Comparison of ENCODE assay signal across 12 mouse cellular contexts in genomic region chr11:100625754-100626700, GRCm38 (mm10). TPM values are rescaled to one million over a fixed set of nuclear protein-coding genes. Genes with fewer than 3 reads are reported as not detected.
DNase-seq lines count a peak whose midpoint lies in the region; ATAC-seq and TF ChIP-seq lines count a peak whose summit lies in the region.
"Had no signal": no experiment of that assay in that cellular context is flagged by ENCODE, and none has a peak within 500 bp of the region (broad histone marks: within the 10 kb centered on the region; RNA-seq: fewer than 3 reads in every experiment).

No protein-coding gene starts in this region.

- no peaks in the 10 kb centered on the region for H3K27me3 ChIP-seq in lung, embryonic 16.5 days (ENCODE audit: control insufficient read depth, insufficient read depth, low read depth, low read length)
- no peaks in the 10 kb centered on the region for H3K27me3 ChIP-seq in MEL (ENCODE audit: control insufficient read depth in 1 of 2, insufficient read depth in 2 of 2, low read length in 2 of 2)
- H3K27me3 ChIP-seq in liver, embryonic 11.5 days (replicated peaks; ENCODE audit: control insufficient read depth, insufficient read depth, low read length): no peaks in the 10 kb centered on the region
- H3K27me3 ChIP-seq in small intestine, adult 2 months (ENCODE audit: control insufficient read depth, insufficient read depth, low read length): no peaks in the 10 kb centered on the region
- no peaks in the 10 kb centered on the region for H3K27me3 ChIP-seq in kidney, embryonic 16.5 days (ENCODE audit: insufficient read depth, low read length)
- H3K27me3 ChIP-seq: embryonic facial prominence, embryonic 12.5 days; midbrain, embryonic 13.5 days had no signal

- DNase-seq in lung, postnatal 10 days: no peak
- no peak for DNase-seq in MEL (ENCODE audit: low read depth, low spot score)
- no peak for DNase-seq in liver, embryonic 11.5 days (ENCODE audit: low spot score)
- DNase-seq in right cerebral cortex, adult 2 months (ENCODE audit: low spot score in 2 of 2): no peak
- no peak for DNase-seq in frontal cortex, postnatal 14 days (ENCODE audit: low spot score in 2 of 2)

- 91% methylated on average over 23 of the region's 23 CpGs for WGBS in lung, embryonic 16.5 days
- 91% methylated on average over 23 of the region's 23 CpGs for WGBS in liver, embryonic 11.5 days
- WGBS in small intestine, adult 2 months: 89% methylated on average over 23 of the region's 23 CpGs
- WGBS in kidney, embryonic 16.5 days: 90% methylated on average over 23 of the region's 23 CpGs

- no peak for ATAC-seq in lung, embryonic 16.5 days (ENCODE audit: low read depth)
- no peak for ATAC-seq in liver, embryonic 11.5 days (replicated peaks; ENCODE audit: low FRiP score)
- ATAC-seq in kidney, embryonic 16.5 days (ENCODE audit: low FRiP score, low TSS enrichment): no peak
- ATAC-seq: Patski had no signal

- H3K4me2 ChIP-seq in lung, embryonic 16.5 days (ENCODE audit: low read depth, low read length): no peak overlapping the region
- peak overlapping the region; percentile 6; the same call in 1 of the 2 replicates for H3K4me2 ChIP-seq in liver, embryonic 11.5 days
- H3K4me2 ChIP-seq in kidney, embryonic 16.5 days (replicated peaks; ENCODE audit: low read depth, low read length): no peak overlapping the region
- H3K4me2 ChIP-seq: embryonic facial prominence, embryonic 12.5 days; hindbrain, embryonic 13.5 days; midbrain, embryonic 13.5 days had no signal

- peaks cover 15% of the 10 kb centered on the region for H3K4me1 ChIP-seq in lung, embryonic 16.5 days (replicated peaks; ENCODE audit: control insufficient read depth, insufficient read depth, low read length)
- peaks cover 10 to 53% of the 10 kb centered on the region in 2 experiments for H3K4me1 ChIP-seq in MEL (ENCODE audit: control insufficient read depth in 1 of 2, insufficient read depth in 2 of 2, low read length in 2 of 2)
- peaks cover 18% of the 10 kb centered on the region for H3K4me1 ChIP-seq in liver, embryonic 11.5 days (replicated peaks; ENCODE audit: control insufficient read depth, insufficient read depth, low read length)
- peaks cover 26% of the 10 kb centered on the region for H3K4me1 ChIP-seq in small intestine, adult 2 months (ENCODE audit: control insufficient read depth, insufficient read depth, insufficient read length, low read length)
- H3K4me1 ChIP-seq in kidney, embryonic 16.5 days (ENCODE audit: insufficient read depth, low read length): peaks cover 30% of the 10 kb centered on the region

- no peak overlapping the region for H3K4me3 ChIP-seq in lung, embryonic 16.5 days (ENCODE audit: low read length)
- no peak overlapping the region for H3K4me3 ChIP-seq in MEL (ENCODE audit: control insufficient read depth in 1 of 2, insufficient read depth in 1 of 2, low read depth in 2 of 2, low read length in 2 of 2)
- H3K4me3 ChIP-seq in liver, embryonic 11.5 days (ENCODE audit: low read depth, low read length): no peak overlapping the region
- H3K4me3 ChIP-seq in small intestine, adult 2 months (ENCODE audit: low read depth, low read length): no peak overlapping the region
- no peak overlapping the region for H3K4me3 ChIP-seq in kidney, embryonic 16.5 days (ENCODE audit: low read length)
- H3K4me3 ChIP-seq: embryonic facial prominence, embryonic 12.5 days; hindbrain, embryonic 13.5 days; midbrain, embryonic 13.5 days had no signal

- peak in 1 of 2 experiments; percentile 26; a peak in 1 of 4 replicates for TF ChIP-seq EP300 in MEL (IDR thresholded peaks at IDR 0.05; ENCODE audit: low read depth in 1 of 2, low read length in 2 of 2)

- TF ChIP-seq POLR2A in MEL (IDR thresholded peaks at IDR 0.05; ENCODE audit: control insufficient read depth in 1 of 2, insufficient read depth in 1 of 2, low read depth in 1 of 2, low read length in 2 of 2, poor library complexity in 1 of 2): no peak
- TF ChIP-seq POLR2A in small intestine, adult 2 months (IDR thresholded peaks at IDR 0.05; ENCODE audit: low read depth, low read length): no peak

- H3K9me3 ChIP-seq in lung, embryonic 16.5 days (ENCODE audit: control insufficient read depth, low read length): no peaks in the 10 kb centered on the region
- no peaks in the 10 kb centered on the region for H3K9me3 ChIP-seq in MEL (replicated peaks; ENCODE audit: insufficient read depth, low read length)
- no peaks in the 10 kb centered on the region for H3K9me3 ChIP-seq in liver, embryonic 11.5 days (ENCODE audit: control insufficient read depth, low read length)
- no peaks in the 10 kb centered on the region for H3K9me3 ChIP-seq in kidney, embryonic 16.5 days (ENCODE audit: low read length)
- H3K9me3 ChIP-seq: embryonic facial prominence, embryonic 12.5 days; hindbrain, embryonic 13.5 days; midbrain, embryonic 13.5 days had no signal

- no peak for TF ChIP-seq RAD21 in MEL (IDR thresholded peaks at IDR 0.05; ENCODE audit: low read depth, low read length)

- peaks cover 10% of the 10 kb centered on the region for H3K36me3 ChIP-seq in lung, embryonic 16.5 days (ENCODE audit: control insufficient read depth, insufficient read depth, low read length)
- peaks cover 0 to 43% of the 10 kb centered on the region in 2 experiments; a peak in 2 of 4 replicates for H3K36me3 ChIP-seq in MEL (ENCODE audit: control insufficient read depth in 1 of 2, insufficient read depth in 2 of 2, low read length in 2 of 2)
- peaks cover 5% of the 10 kb centered on the region; the same call in 1 of the 2 replicates for H3K36me3 ChIP-seq in liver, embryonic 11.5 days (ENCODE audit: control insufficient read depth, insufficient read depth, low read length)
- peaks cover 21% of the 10 kb centered on the region for H3K36me3 ChIP-seq in small intestine, adult 2 months (ENCODE audit: control insufficient read depth, insufficient read depth, low read length)
- peaks cover 13% of the 10 kb centered on the region; the same call in 1 of the 2 replicates for H3K36me3 ChIP-seq in kidney, embryonic 16.5 days (ENCODE audit: insufficient read depth, low read length)

- H3K79me2 ChIP-seq in MEL (ENCODE audit: control insufficient read depth, insufficient read depth, low read length, poor library complexity): peaks cover 4% of the 10 kb centered on the region

- no peak overlapping the region for H3K9ac ChIP-seq in lung, embryonic 16.5 days (ENCODE audit: low read length)
- peak overlapping the region; percentile 4; the same call in 1 of the 2 replicates for H3K9ac ChIP-seq in MEL (ENCODE audit: control insufficient read depth, low read depth, low read length, poor library complexity, severe bottlenecking)
- H3K9ac ChIP-seq in liver, embryonic 11.5 days (ENCODE audit: low read depth, low read length): no peak overlapping the region
- H3K9ac ChIP-seq in kidney, embryonic 16.5 days (replicated peaks; ENCODE audit: low read length): no peak overlapping the region
- H3K9ac ChIP-seq: embryonic facial prominence, embryonic 12.5 days; hindbrain, embryonic 13.5 days; midbrain, embryonic 13.5 days had no signal

- peak overlapping the region; percentile 58 for H3K27ac ChIP-seq in lung, embryonic 16.5 days (ENCODE audit: low read length)
- peak overlapping the region; percentile 84 for H3K27ac ChIP-seq in MEL (ENCODE audit: control insufficient read depth, low read depth, low read length)
- H3K27ac ChIP-seq in liver, embryonic 11.5 days (ENCODE audit: low read depth, low read length): no peak overlapping the region
- peak overlapping the region; percentile 95 for H3K27ac ChIP-seq in small intestine, adult 2 months (ENCODE audit: insufficient read depth, low read depth, low read length)
- no peak overlapping the region for H3K27ac ChIP-seq in kidney, embryonic 16.5 days (ENCODE audit: low read length)
- H3K27ac ChIP-seq: embryonic facial prominence, embryonic 12.5 days; hindbrain, embryonic 13.5 days; midbrain, embryonic 13.5 days had no signal

- TF ChIP-seq CTCF in MEL (IDR thresholded peaks at IDR 0.05 in 2 of 3, conservative IDR thresholded peaks at IDR 0.05 in 1 of 3; ENCODE audit: control insufficient read depth in 1 of 3, insufficient read depth in 1 of 3, low read depth in 2 of 3, low read length in 3 of 3, poor library complexity in 1 of 3, severe bottlenecking in 1 of 3): no peak
- no peak for TF ChIP-seq CTCF in small intestine, adult 2 months (IDR thresholded peaks at IDR 0.05; ENCODE audit: extremely low read depth, insufficient read length, insufficient replicate concordance, low read depth, low read length)

TF ChIP-seq in MEL, 35 proteins besides CTCF, POLR2A, EP300 and RAD21 (continues in another document):
- TF ChIP-seq TBP (IDR thresholded peaks at IDR 0.05; ENCODE audit: low read depth, low read length): no peak
- TF ChIP-seq ZKSCAN1 (IDR thresholded peaks at IDR 0.05; ENCODE audit: low read depth, low read length): no peak
- TF ChIP-seq NRF1 (IDR thresholded peaks at IDR 0.05; ENCODE audit: insufficient read depth, low read depth, low read length, poor library complexity, severe bottlenecking): no peak

RNA-seq across cellular contexts. Expression of gene Dnajc7, which starts 6.1 kb away (rescaled TPM):
- polyA plus RNA-seq in lung, embryonic 16.5 days (2015; fragmentation: Nextera tagmentation; extraction: Ambion mirVana): 212 and 230 TPM in 2 replicates
- 230 and 233 TPM in 2 replicates for total RNA-seq in MEL (2012; rRNA removed)
- polyA plus RNA-seq in MEL (2012; ENCODE audit: insufficient read depth in 1 of 2, insufficient read length in 2 of 2, low read depth in 1 of 2, low replicate concordance in 2 of 2, missing spikeins in 1 of 2): 100 to 1,000 TPM; 346 to 452 TPM
- polyA plus RNA-seq in liver, embryonic 11.5 days (2014; fragmentation: Nextera tagmentation; extraction: Ambion mirVana): 70.6 and 70.8 TPM in 2 replicates
- 10.6 and 24.8 TPM in 2 replicates for polyA plus RNA-seq in small intestine, adult 2 months (2012; rRNA removed)
- polyA plus RNA-seq in kidney, embryonic 16.5 days (2015; fragmentation: Nextera tagmentation; extraction: Ambion mirVana): 235 and 267 TPM in 2 replicates

RNA-seq across cellular contexts. Expression of gene Nkiras2, which starts 7.0 kb away (rescaled TPM):
- 58.3 and 58.6 TPM in 2 replicates for polyA plus RNA-seq in lung, embryonic 16.5 days (2015; fragmentation: Nextera tagmentation; extraction: Ambion mirVana)
- 37.1 and 40.5 TPM in 2 replicates for total RNA-seq in MEL (2012; rRNA removed)
- polyA plus RNA-seq in MEL (2012; ENCODE audit: insufficient read depth in 1 of 2, insufficient read length in 2 of 2, low read depth in 1 of 2, low replicate concordance in 2 of 2, missing spikeins in 1 of 2): 10 to 100 TPM in 1 of 2 experiments, not detected in 1; 49.9 TPM
- polyA plus RNA-seq in liver, embryonic 11.5 days (2014; fragmentation: Nextera tagmentation; extraction: Ambion mirVana): 35.4 and 36.5 TPM in 2 replicates
- 85.2 and 134 TPM in 2 replicates for polyA plus RNA-seq in small intestine, adult 2 months (2012; rRNA removed)
- polyA plus RNA-seq in kidney, embryonic 16.5 days (2015; fragmentation: Nextera tagmentation; extraction: Ambion mirVana): 72.8 and 74.8 TPM in 2 replicates

RNA-seq across cellular contexts. Expression of gene Cnp, which starts 51.3 kb away (rescaled TPM):
- 35.2 and 35.5 TPM in 2 replicates for polyA plus RNA-seq in lung, embryonic 16.5 days (2015; fragmentation: Nextera tagmentation; extraction: Ambion mirVana)
- 19.0 and 20.1 TPM in 2 replicates for total RNA-seq in MEL (2012; rRNA removed)
- 10 to 100 TPM in 1 of 2 experiments, not detected in 1; 20.8 TPM for polyA plus RNA-seq in MEL (2012; ENCODE audit: insufficient read depth in 1 of 2, insufficient read length in 2 of 2, low read depth in 1 of 2, low replicate concordance in 2 of 2, missing spikeins in 1 of 2)
- 19.4 and 19.7 TPM in 2 replicates for polyA plus RNA-seq in liver, embryonic 11.5 days (2014; fragmentation: Nextera tagmentation; extraction: Ambion mirVana)
- 12.1 and 19.4 TPM in 2 replicates for polyA plus RNA-seq in small intestine, adult 2 months (2012; rRNA removed)
- 30.1 and 33.6 TPM in 2 replicates for polyA plus RNA-seq in kidney, embryonic 16.5 days (2015; fragmentation: Nextera tagmentation; extraction: Ambion mirVana)

Comparison
In these comparisons a context has a peak if more than half of its experiments do, and no peak if none do; other contexts are left out.
1. H3K27ac ChIP-seq: peak in lung, embryonic 16.5 days (single experiment), MEL (single experiment) and small intestine, adult 2 months (single experiment); none in liver, embryonic 11.5 days (single experiment) and kidney, embryonic 16.5 days (single experiment).